In the genomic region with DNA sequence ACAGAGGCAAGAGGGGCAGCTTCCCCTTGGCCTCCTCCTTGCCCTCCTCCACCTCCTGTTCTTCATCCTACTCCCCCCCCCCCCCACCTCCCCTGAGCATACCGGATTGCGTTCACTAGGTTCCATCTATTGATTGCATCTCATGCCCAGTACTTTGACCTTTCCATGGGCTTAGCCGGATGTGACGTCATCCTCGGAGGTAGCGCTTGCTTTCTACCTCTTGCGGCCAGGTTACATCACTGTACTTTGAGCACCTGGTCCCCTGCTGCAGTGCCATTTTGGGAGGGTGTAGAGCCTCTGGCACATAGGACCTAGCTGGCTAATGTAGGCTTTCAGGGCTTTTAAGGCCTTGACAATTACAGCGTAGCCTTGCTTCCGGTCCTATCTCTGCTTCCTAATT, we compare ENCODE assay signal across 27 mouse cellular contexts. TPM values are rescaled to one million over a fixed set of nuclear protein-coding genes. Genes with fewer than 3 reads are reported as not detected.
DNase-seq lines count a peak whose midpoint lies in the region; ATAC-seq lines count a peak whose summit lies in the region.
"Had no signal": no experiment of that assay in that cellular context is flagged by ENCODE, and none has a peak within 500 bp of the region (broad histone marks: within the 10 kb centered on the region; RNA-seq: fewer than 3 reads in every experiment).

No protein-coding gene starts in this region.

- H3K27ac ChIP-seq in heart, embryonic 11.5 days (ENCODE audit: low read depth, low read length), result no peak overlapping the region
- no peak overlapping the region for H3K27ac ChIP-seq in midbrain, embryonic 11.5 days (ENCODE audit: low read depth, low read length)
- H3K27ac ChIP-seq in midbrain, embryonic 15.5 days, result no peak overlapping the region
- H3K27ac ChIP-seq: embryonic facial prominence, embryonic 10.5 days; embryonic facial prominence, embryonic 13.5 days; forebrain, embryonic 12.5 days; forebrain, embryonic 15.5 days; heart, embryonic 15.5 days; hindbrain, embryonic 10.5 days; hindbrain, embryonic 13.5 days had no signal

- peak; percentile 36 for DNase-seq in heart, adult 11 months
- DNase-seq in midbrain, embryonic 11.5 days (ENCODE audit: low spot score, missing footprints), result peak; percentile 61
- DNase-seq in testis, postnatal 14 days (ENCODE audit: low spot score), result peak; percentile 26
- no peak for DNase-seq in gastrocnemius, postnatal 10 days
- DNase-seq: adrenal gland, postnatal 10 days; adrenal gland, postnatal 36 days; cerebellum, adult 11 months; cerebellum, adult 2 months; cerebellum, postnatal 10 days; cerebellum, postnatal 36 days; embryo, embryonic 11 days; gastrocnemius, postnatal 36 days; heart, postnatal 10 days; heart, postnatal 36 days had no signal

- H3K27me3 ChIP-seq in heart, embryonic 11.5 days (ENCODE audit: control insufficient read depth, insufficient read depth, low read length), result no peaks in the 10 kb centered on the region
- no peaks in the 10 kb centered on the region for H3K27me3 ChIP-seq in midbrain, embryonic 11.5 days (ENCODE audit: control insufficient read depth, insufficient read depth, low read length)
- 0 out of 2 replicates have a peak, but pooled peaks cover 4% of the 10 kb centered on the region for H3K27me3 ChIP-seq in midbrain, embryonic 15.5 days (replicated peaks)
- H3K27me3 ChIP-seq: embryonic facial prominence, embryonic 13.5 days; forebrain, embryonic 15.5 days; heart, embryonic 12.5 days; heart, embryonic 15.5 days; hindbrain, embryonic 13.5 days had no signal

- no peak overlapping the region for H3K9ac ChIP-seq in heart, embryonic 11.5 days (ENCODE audit: low read depth, low read length)
- H3K9ac ChIP-seq in midbrain, embryonic 11.5 days (ENCODE audit: low read length), result no peak overlapping the region
- no peak overlapping the region for H3K9ac ChIP-seq in midbrain, embryonic 15.5 days
- H3K9ac ChIP-seq: embryonic facial prominence, embryonic 13.5 days; forebrain, embryonic 12.5 days; forebrain, embryonic 15.5 days; heart, embryonic 12.5 days; heart, embryonic 15.5 days; hindbrain, embryonic 13.5 days had no signal

- no peaks in the 10 kb centered on the region for H3K9me3 ChIP-seq in heart, embryonic 11.5 days (replicated peaks; ENCODE audit: control insufficient read depth, low read length)
- H3K9me3 ChIP-seq in midbrain, embryonic 11.5 days (ENCODE audit: control insufficient read depth, low read length), result no peaks in the 10 kb centered on the region
- no peaks in the 10 kb centered on the region for H3K9me3 ChIP-seq in midbrain, embryonic 15.5 days
- H3K9me3 ChIP-seq: embryonic facial prominence, embryonic 10.5 days; embryonic facial prominence, embryonic 13.5 days; forebrain, embryonic 12.5 days; forebrain, embryonic 15.5 days; heart, embryonic 12.5 days; heart, embryonic 15.5 days; hindbrain, embryonic 10.5 days; hindbrain, embryonic 13.5 days had no signal

- no peak overlapping the region for H3K4me2 ChIP-seq in heart, embryonic 11.5 days
- H3K4me2 ChIP-seq in midbrain, embryonic 11.5 days, result no peak overlapping the region
- no peak overlapping the region for H3K4me2 ChIP-seq in midbrain, embryonic 15.5 days
- H3K4me2 ChIP-seq: embryonic facial prominence, embryonic 13.5 days; forebrain, embryonic 12.5 days; forebrain, embryonic 15.5 days; heart, embryonic 12.5 days; heart, embryonic 15.5 days; hindbrain, embryonic 13.5 days had no signal

- H3K4me3 ChIP-seq in heart, embryonic 11.5 days (ENCODE audit: low read depth, low read length), result no peak overlapping the region
- no peak overlapping the region for H3K4me3 ChIP-seq in midbrain, embryonic 11.5 days (ENCODE audit: low read depth, low read length)
- H3K4me3 ChIP-seq in midbrain, embryonic 15.5 days, result no peak overlapping the region
- H3K4me3 ChIP-seq: embryonic facial prominence, embryonic 10.5 days; embryonic facial prominence, embryonic 13.5 days; erythroblast, embryonic 14.5 days; forebrain, embryonic 12.5 days; forebrain, embryonic 15.5 days; heart, embryonic 12.5 days; heart, embryonic 15.5 days; hindbrain, embryonic 10.5 days; hindbrain, embryonic 13.5 days had no signal

- no peak for ATAC-seq in heart, embryonic 11.5 days (replicated peaks; ENCODE audit: insufficient number of reproducible peaks, low FRiP score, low TSS enrichment)
- no peak for ATAC-seq in midbrain, embryonic 11.5 days (ENCODE audit: low FRiP score)
- no peak for ATAC-seq in midbrain, embryonic 15.5 days (replicated peaks)
- ATAC-seq: forebrain, embryonic 15.5 days; hindbrain, embryonic 16.5 days had no signal

- H3K4me1 ChIP-seq in heart, embryonic 11.5 days (ENCODE audit: control insufficient read depth, insufficient read depth, low read length), result peaks cover 15% of the 10 kb centered on the region
- peaks cover 12% of the 10 kb centered on the region for H3K4me1 ChIP-seq in midbrain, embryonic 11.5 days (ENCODE audit: control insufficient read depth, insufficient read depth, low read length)
- H3K4me1 ChIP-seq in midbrain, embryonic 15.5 days, result peaks cover 19% of the 10 kb centered on the region

- H3K36me3 ChIP-seq in heart, embryonic 11.5 days (ENCODE audit: control insufficient read depth, insufficient read depth, low read length), result no peaks in the 10 kb centered on the region
- H3K36me3 ChIP-seq in midbrain, embryonic 11.5 days (ENCODE audit: control insufficient read depth, insufficient read depth, low read length), result no peaks in the 10 kb centered on the region
- no peaks in the 10 kb centered on the region for H3K36me3 ChIP-seq in midbrain, embryonic 15.5 days (replicated peaks)
- H3K36me3 ChIP-seq: embryonic facial prominence, embryonic 10.5 days; embryonic facial prominence, embryonic 13.5 days; forebrain, embryonic 12.5 days; forebrain, embryonic 15.5 days; heart, embryonic 12.5 days; heart, embryonic 15.5 days; hindbrain, embryonic 10.5 days; hindbrain, embryonic 13.5 days had no signal

- WGBS in heart, embryonic 11.5 days (ENCODE audit: insufficient replicate concordance), result 82% methylated on average over 9 of the region's 9 CpGs
- WGBS in midbrain, embryonic 11.5 days, result 85% methylated on average over 9 of the region's 9 CpGs
- WGBS in midbrain, embryonic 15.5 days, result 86% methylated on average over 9 of the region's 9 CpGs

RNA-seq across cellular contexts. Expression of a gene that starts 3.1 kb away (rescaled TPM):
- polyA plus RNA-seq in heart, embryonic 11.5 days (2014; fragmentation: Nextera tagmentation; extraction: Ambion mirVana), result 32.8 and 37.6 TPM in 2 replicates
- polyA plus RNA-seq in midbrain, embryonic 11.5 days (2014; fragmentation: Nextera tagmentation; extraction: Ambion mirVana), result 31.6 and 32.9 TPM in 2 replicates
- polyA plus RNA-seq in midbrain, embryonic 15.5 days (2015; fragmentation: Nextera tagmentation; extraction: Ambion mirVana), result 20.2 and 22.0 TPM in 2 replicates
- 10 to 100 TPM; 22.3 to 25.9 TPM for total RNA-seq in gastrocnemius, postnatal 10 days (2021)

RNA-seq across cellular contexts. Expression of a gene that starts 9.4 kb away (rescaled TPM):
- 11.3 and 13.2 TPM in 2 replicates for polyA plus RNA-seq in heart, embryonic 11.5 days (2014; fragmentation: Nextera tagmentation; extraction: Ambion mirVana)
- 28.2 and 32.2 TPM in 2 replicates for polyA plus RNA-seq in midbrain, embryonic 11.5 days (2014; fragmentation: Nextera tagmentation; extraction: Ambion mirVana)
- polyA plus RNA-seq in midbrain, embryonic 15.5 days (2015; fragmentation: Nextera tagmentation; extraction: Ambion mirVana), result 88.1 and 88.6 TPM in 2 replicates
- 10 to 100 TPM in 1 of 2 experiments, 1 to 10 TPM in 1; 7.4 to 11.6 TPM for total RNA-seq in gastrocnemius, postnatal 10 days (2021)
- total RNA-seq: granulocyte monocyte progenitor cell, adult 5-6 weeks had no signal
